Mouse (Mus musculus) thymus, adult 2 months (tissue): ENCODE measurements around the gene Cracr2a.

Experiments used
- CTCF ChIP-seq: fragments of 200-500 bp; IDR thresholded peaks from 2 replicates; pipeline ENCODE4 v1.5.1; 2012; ENCODE audit warnings: mild to moderate bottlenecking, control low read depth, low read length, moderate library complexity, borderline replicate concordance; ENCODE audit not compliant: control insufficient read depth, poor library complexity, insufficient read depth; ENCODE audit errors: extremely low read depth
- POLR2A ChIP-seq: fragments of 200-500 bp; IDR thresholded peaks from 2 replicates; pipeline ENCODE4 v1.6.1; 2012; ENCODE audit warnings: mild to moderate bottlenecking, low read length, control low read depth, moderate library complexity; ENCODE audit not compliant: control insufficient read depth, poor library complexity, insufficient read depth; ENCODE audit errors: extremely low read depth

DNA sequence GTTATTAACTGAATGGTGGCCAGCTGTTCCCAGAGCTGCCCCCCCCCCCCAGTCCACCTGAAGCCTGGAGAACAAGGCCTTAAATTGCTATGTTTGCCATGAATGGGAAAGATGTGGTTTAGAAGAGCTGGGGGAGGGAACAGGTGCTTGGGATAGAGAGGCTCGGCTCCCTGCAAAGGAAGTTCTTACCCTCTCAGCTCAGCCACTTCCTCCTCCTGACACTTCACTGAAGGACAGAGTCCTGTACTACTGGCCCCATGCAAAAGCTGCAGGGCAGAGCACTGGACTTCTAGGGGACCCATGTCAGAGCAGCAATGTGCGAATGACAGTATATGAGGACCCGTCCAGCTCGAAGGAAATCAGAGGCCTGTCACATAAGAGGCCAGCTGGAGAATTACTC lies 98.8 kb downstream of the Cracr2a start:
- TF ChIP-seq CTCF (no peak), POLR2A (no peak)
